Mouse (Mus musculus): ENCODE measurements around the gene Adora1. TPM values are rescaled to one million over a fixed set of nuclear protein-coding genes. Genes with fewer than 3 reads are reported as not detected.
A peak's percentile ranks its signal among the peaks of the same experiment; 100 is the strongest.

The Adora1 gene
- total and polyA plus RNA-seq, 3 experiments, result not detected

GRCm38 (mm10) chr1:134245004-134245717 is 9.9 kb upstream of the Adora1 start:
- Histone ChIP-seq H3K27ac (ENCODE audit: control insufficient read depth, low read depth, low read length) (no peak overlapping the region), H3K27me3 (ENCODE audit: control insufficient read depth in 1 of 2, insufficient read depth in 2 of 2, low read length in 2 of 2) (peaks cover 0 to 2% of the 10 kb centered on the region in 2 experiments; a peak in 2 of 4 replicates), H3K4me3 (ENCODE audit: control insufficient read depth in 1 of 2, insufficient read depth in 1 of 2, low read depth in 2 of 2, low read length in 2 of 2) (no peak overlapping the region), H3K4me1 (ENCODE audit: control insufficient read depth in 1 of 2, insufficient read depth in 2 of 2, low read length in 2 of 2) (peaks cover 0 to 3% of the 10 kb centered on the region in 2 experiments; a peak in 1 of 4 replicates), H3K9me3 (replicated peaks; ENCODE audit: insufficient read depth, low read length) (no peaks in the 10 kb centered on the region), H3K9ac (ENCODE audit: control insufficient read depth, low read depth, low read length, poor library complexity, severe bottlenecking) (no peak overlapping the region), H3K36me3 (ENCODE audit: control insufficient read depth in 1 of 2, insufficient read depth in 2 of 2, low read length in 2 of 2) (no peaks in the 10 kb centered on the region), H3K79me2 (ENCODE audit: control insufficient read depth, insufficient read depth, low read length, poor library complexity) (no peaks in the 10 kb centered on the region)
- DNase-seq (ENCODE audit: low read depth, low spot score), result no peak
- no peak for TF ChIP-seq TCF12 (IDR thresholded peaks at IDR 0.05; ENCODE audit: low read depth, low read length)
- no peak for TF ChIP-seq MAZ (IDR thresholded peaks at IDR 0.05; ENCODE audit: low read depth, low read length)
- TF ChIP-seq HCFC1 (IDR thresholded peaks at IDR 0.05; ENCODE audit: low read depth, low read length), result no peak
- TF ChIP-seq TAL1 (IDR thresholded peaks at IDR 0.05; ENCODE audit: low read length), result no peak
- TF ChIP-seq POLR2AphosphoS2 (IDR thresholded peaks at IDR 0.05; ENCODE audit: low read length), result no peak
- no peak for TF ChIP-seq ZNF384 (IDR thresholded peaks at IDR 0.05; ENCODE audit: low read depth, low read length)
- TF ChIP-seq RAD21 (IDR thresholded peaks at IDR 0.05; ENCODE audit: low read depth, low read length), result no peak
- no peak for TF ChIP-seq BHLHE40 (IDR thresholded peaks at IDR 0.05; ENCODE audit: borderline replicate concordance, low read depth, low read length)
- TF ChIP-seq EP300 (IDR thresholded peaks at IDR 0.05; ENCODE audit: low read depth in 1 of 2, low read length in 2 of 2), result no peak

- Histone ChIP-seq H3K4me1 (ENCODE audit: control insufficient read depth in 1 of 2, insufficient read depth in 2 of 2, low read length in 2 of 2) (peaks cover 0 to 3% of the 10 kb centered on the region in 2 experiments; a peak in 1 of 4 replicates), H3K9me3 (replicated peaks; ENCODE audit: insufficient read depth, low read length) (no peaks in the 10 kb centered on the region), H3K4me3 (ENCODE audit: control insufficient read depth in 1 of 2, insufficient read depth in 1 of 2, low read depth in 2 of 2, low read length in 2 of 2) (no peak overlapping the region), H3K27ac (ENCODE audit: control insufficient read depth, low read depth, low read length) (no peak overlapping the region), H3K27me3 (ENCODE audit: control insufficient read depth in 1 of 2, insufficient read depth in 2 of 2, low read length in 2 of 2) (peaks cover 0 to 2% of the 10 kb centered on the region in 2 experiments; a peak in 2 of 4 replicates), H3K79me2 (ENCODE audit: control insufficient read depth, insufficient read depth, low read length, poor library complexity) (no peaks in the 10 kb centered on the region), H3K36me3 (ENCODE audit: control insufficient read depth in 1 of 2, insufficient read depth in 2 of 2, low read length in 2 of 2) (no peaks in the 10 kb centered on the region), H3K9ac (ENCODE audit: control insufficient read depth, low read depth, low read length, poor library complexity, severe bottlenecking) (no peak overlapping the region)
- DNase-seq (ENCODE audit: low read depth, low spot score), result peak; percentile 77
- TF ChIP-seq BHLHE40 (IDR thresholded peaks at IDR 0.05; ENCODE audit: borderline replicate concordance, low read depth, low read length) (no peak), ELF1 (IDR thresholded peaks at IDR 0.05; ENCODE audit: low read depth, low read length) (no peak), SMC3 (IDR thresholded peaks at IDR 0.05; ENCODE audit: low read depth, low read length) (peak; percentile 94), TAL1 (IDR thresholded peaks at IDR 0.05; ENCODE audit: low read length) (no peak), CHD1 (IDR thresholded peaks at IDR 0.05; ENCODE audit: low read depth, low read length) (no peak), NRF1 (IDR thresholded peaks at IDR 0.05; ENCODE audit: insufficient read depth, low read depth, low read length, poor library complexity, severe bottlenecking) (no peak), GATA1 (IDR thresholded peaks at IDR 0.05; ENCODE audit: low read depth, low read length) (no peak), NELFE (IDR thresholded peaks at IDR 0.05; ENCODE audit: low read depth, low read length) (no peak), MXI1 (IDR thresholded peaks at IDR 0.05; ENCODE audit: low read depth, low read length) (no peak), ZC3H11A (IDR thresholded peaks at IDR 0.05; ENCODE audit: low read depth, low read length) (peak; percentile 86), KAT2A (conservative IDR thresholded peaks at IDR 0.05; ENCODE audit: low read depth, low read length) (no peak), USF1 (IDR thresholded peaks at IDR 0.05; ENCODE audit: low read depth, low read length) (0 out of 2 replicates have a peak, but pooled peaks have one; percentile 34), ZNF384 (IDR thresholded peaks at IDR 0.05; ENCODE audit: low read depth, low read length) (no peak), MAZ (IDR thresholded peaks at IDR 0.05; ENCODE audit: low read depth, low read length) (peak; percentile 60; the same call in 1 of the 2 replicates), JUND (IDR thresholded peaks at IDR 0.05; ENCODE audit: low read depth, low read length) (no peak), TCF12 (IDR thresholded peaks at IDR 0.05; ENCODE audit: low read depth, low read length) (no peak), POLR2AphosphoS2 (IDR thresholded peaks at IDR 0.05; ENCODE audit: low read length) (no peak), MYB (IDR thresholded peaks at IDR 0.05; ENCODE audit: low read depth, low read length) (no peak), ZMIZ1 (IDR thresholded peaks at IDR 0.05; ENCODE audit: low read depth, low read length) (no peak), RCOR1 (IDR thresholded peaks at IDR 0.05; ENCODE audit: low read depth, low read length) (no peak), MAX (IDR thresholded peaks at IDR 0.05; ENCODE audit: low read length) (no peak), POLR2AphosphoS5 (IDR thresholded peaks at IDR 0.05; ENCODE audit: borderline replicate concordance, low read depth, low read length) (no peak), UBTF (IDR thresholded peaks at IDR 0.05; ENCODE audit: borderline replicate concordance, insufficient read depth, low read depth, low read length) (no peak), EP300 (IDR thresholded peaks at IDR 0.05; ENCODE audit: low read depth in 1 of 2, low read length in 2 of 2) (no peak), HCFC1 (IDR thresholded peaks at IDR 0.05; ENCODE audit: low read depth, low read length) (no peak)
These were observed 9.0 kb upstream of the Adora1 start for GRCm38 (mm10) chr1:134243948-134244914.
